Mouse (Mus musculus) forebrain, embryonic 10.5 days (tissue): ENCODE measurements around the gene Nt5c. TPM values are rescaled to one million over a fixed set of nuclear protein-coding genes. Genes with fewer than 3 reads are reported as not detected.
A peak's percentile ranks its signal among the peaks of the same experiment; 100 is the strongest.
"Not testable (repeated sequence)": the region's sequence is repeated elsewhere in the genome, so short reads cannot be mapped to it uniquely, and the experiment has no call there.

Experiments used
- DNase-seq: peaks from one replicate; pipeline ENCODE4 v3.0.0-alpha.2; 2017; ENCODE audit warnings: low spot score; ENCODE audit errors: extremely low spot score
- H3K27ac ChIP-seq: fragments of 300-500 bp; sonication (generic); 2 replicates; pipeline ENCODE4 v1.5.1; 2016; ENCODE audit warnings: mild to moderate bottlenecking
- H3K27me3 ChIP-seq: fragments of 300-500 bp; sonication (generic); 2 replicates; pipeline ENCODE4 v1.6.1; 2016; ENCODE audit warnings: mild to moderate bottlenecking; ENCODE audit not compliant: poor library complexity, severe bottlenecking
- H3K36me3 ChIP-seq: fragments of 300-500 bp; sonication (generic); replicated peaks from 2 replicates; pipeline ENCODE4 v1.6.1; 2016; ENCODE audit warnings: mild to moderate bottlenecking, moderate library complexity
- H3K4me1 ChIP-seq: fragments of 300-500 bp; sonication (generic); 2 replicates; pipeline ENCODE4 v1.6.1; 2016
- H3K4me3 ChIP-seq: fragments of 300-500 bp; sonication (generic); 2 replicates; pipeline ENCODE4 v1.5.1; 2016; ENCODE audit warnings: mild to moderate bottlenecking, moderate library complexity
- H3K9me3 ChIP-seq: fragments of 300-500 bp; sonication (generic); 2 replicates; pipeline ENCODE4 v1.6.1; 2016; ENCODE audit warnings: mild to moderate bottlenecking, moderate library complexity
- WGBS: fragments of 180-500 bp; shearing (Covaris S2); methylation state at CpG from one replicate; pipeline ENCODE4 v1.1.7; 2016; 5-methylcytosine and 5-hydroxymethylcytosine counted together
- polyA plus RNA-seq: library from polyadenylated mRNA; unstranded; fragments of >200 nt; fragmentation: Nextera tagmentation; extraction: Ambion mirVana; gene quantifications from 2 replicates; pipeline ENCODE4 v1.2.1, GENCODE M21; 2016

Nt5c gene
- polyA plus RNA-seq, 1 experiment from 2014 or later: 94.5 TPM

DNA sequence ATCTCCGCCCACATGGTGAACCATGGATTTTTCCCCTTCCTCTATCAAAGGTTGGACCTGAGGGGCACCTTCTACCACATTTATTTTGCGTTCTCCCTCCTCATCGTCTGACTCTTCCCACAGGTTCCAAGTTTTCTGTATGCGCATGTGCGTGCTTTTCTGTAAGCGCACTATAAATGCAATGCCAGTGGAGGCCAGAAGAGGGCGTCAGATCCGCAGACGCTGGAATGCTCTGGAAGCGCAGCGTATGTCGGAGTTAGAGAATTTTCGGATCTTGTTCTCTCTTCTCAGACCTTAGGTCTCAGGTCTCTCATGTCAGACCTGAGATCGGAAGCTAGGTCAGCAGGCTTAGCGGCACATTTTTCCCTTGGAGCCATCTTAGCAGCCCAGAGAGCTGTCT is 36.0 kb downstream of the Nt5c start:
- 84% methylated on average over 15 of the region's 15 CpGs for WGBS
- no peaks in the 10 kb centered on the region for H3K27me3 ChIP-seq
- H3K4me3 ChIP-seq: no peak overlapping the region
- DNase-seq: no peak
- peaks cover 14% of the 10 kb centered on the region for H3K4me1 ChIP-seq
- H3K36me3 ChIP-seq: no peaks in the 10 kb centered on the region
- H3K9me3 ChIP-seq: 0 out of 2 replicates have a peak, but pooled peaks cover 7% of the 10 kb centered on the region
- no peak overlapping the region for H3K27ac ChIP-seq

DNA sequence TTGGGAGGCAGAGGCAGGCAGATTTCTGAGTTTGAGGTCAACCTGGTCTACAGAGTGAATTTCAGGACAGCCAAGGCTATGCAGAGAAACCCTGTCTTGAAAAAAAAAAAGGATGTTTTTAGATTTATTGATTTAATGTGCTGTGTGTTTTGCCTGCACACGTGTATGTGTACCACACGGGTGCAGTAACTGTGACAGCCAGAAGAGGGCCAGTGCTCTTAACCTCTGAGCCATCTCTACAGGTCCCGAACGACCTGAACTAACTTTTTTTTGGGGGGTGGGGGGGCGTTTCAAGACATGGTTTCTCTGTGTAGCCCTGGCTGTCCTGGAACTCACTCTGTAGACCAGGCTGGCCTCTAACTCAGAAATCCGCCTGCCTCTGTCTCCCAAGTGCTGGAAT is 36.8 kb downstream of the Nt5c start:
- not testable (repeated sequence) for H3K27ac ChIP-seq, H3K27me3 ChIP-seq, DNase-seq, H3K4me3 ChIP-seq, H3K36me3 ChIP-seq, H3K9me3 ChIP-seq
- H3K4me1 ChIP-seq: peaks cover 14% of the 10 kb centered on the region
- WGBS: 85% methylated on average over 6 of the region's 6 CpGs

DNA sequence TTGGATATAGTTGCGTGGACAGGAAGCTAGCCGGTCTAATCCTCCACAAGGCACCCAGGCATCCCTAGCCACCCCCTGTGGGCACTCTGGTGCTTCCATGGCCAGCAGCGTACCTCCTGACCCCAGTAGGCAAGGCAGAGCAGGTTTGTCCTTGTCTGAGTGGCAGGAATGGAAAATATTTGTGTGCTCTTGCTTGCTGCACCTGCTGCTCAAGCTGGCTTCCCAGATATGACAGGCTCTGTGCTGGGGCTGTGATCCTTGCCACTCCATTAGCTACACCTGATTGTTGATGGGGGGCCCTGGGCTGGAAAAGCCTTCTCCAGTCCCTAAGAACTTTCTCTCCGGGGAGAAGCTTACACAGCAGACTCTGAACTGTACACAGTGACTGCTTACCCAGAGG is 38.4 kb downstream of the Nt5c start:
- DNase-seq: no peak
- Histone ChIP-seq H3K27ac (no peak overlapping the region), H3K4me3 (no peak overlapping the region), H3K9me3 (0 out of 2 replicates have a peak, but pooled peaks cover 7% of the 10 kb centered on the region), H3K4me1 (peaks cover 29% of the 10 kb centered on the region), H3K27me3 (no peaks in the 10 kb centered on the region), H3K36me3 (no peaks in the 10 kb centered on the region)
- 72% methylated on average over 4 of the region's 4 CpGs for WGBS

DNA sequence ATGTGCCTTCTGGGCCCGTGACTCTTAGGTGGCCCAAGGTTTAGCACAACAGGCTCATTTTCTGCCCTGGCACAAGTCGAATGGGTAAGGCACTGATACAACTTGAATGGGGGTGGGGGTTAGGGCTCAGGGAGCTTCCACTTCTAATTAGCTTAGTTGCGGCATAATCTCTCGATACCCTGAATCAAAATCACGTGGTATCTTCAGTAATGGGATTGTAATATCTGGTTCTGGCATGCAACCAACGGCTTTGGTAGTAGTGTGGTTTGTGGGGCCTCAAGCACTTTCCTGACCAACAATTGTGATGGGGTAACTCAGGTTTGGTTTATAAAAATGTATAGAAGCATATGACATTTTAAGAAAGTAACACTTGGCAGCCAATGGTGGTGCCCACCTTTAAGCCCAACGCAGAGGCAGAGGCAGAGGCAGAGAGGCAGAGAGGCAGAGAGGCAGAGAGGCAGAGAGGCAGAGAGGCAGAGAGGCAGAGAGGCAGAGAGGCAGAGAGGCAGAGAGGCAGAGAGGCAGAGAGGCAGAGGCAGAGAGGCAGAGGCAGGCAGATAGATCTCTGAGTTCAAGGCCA is 39.3 kb downstream of the Nt5c start:
- Histone ChIP-seq H3K36me3 (no peaks in the 10 kb centered on the region), H3K4me1 (peaks cover 29% of the 10 kb centered on the region), H3K27ac (no peak overlapping the region), H3K4me3 (no peak overlapping the region), H3K27me3 (no peaks in the 10 kb centered on the region), H3K9me3 (0 out of 2 replicates have a peak, but pooled peaks cover 7% of the 10 kb centered on the region)
- no peak for DNase-seq
- WGBS: 87% methylated on average over 7 of the region's 7 CpGs

DNA sequence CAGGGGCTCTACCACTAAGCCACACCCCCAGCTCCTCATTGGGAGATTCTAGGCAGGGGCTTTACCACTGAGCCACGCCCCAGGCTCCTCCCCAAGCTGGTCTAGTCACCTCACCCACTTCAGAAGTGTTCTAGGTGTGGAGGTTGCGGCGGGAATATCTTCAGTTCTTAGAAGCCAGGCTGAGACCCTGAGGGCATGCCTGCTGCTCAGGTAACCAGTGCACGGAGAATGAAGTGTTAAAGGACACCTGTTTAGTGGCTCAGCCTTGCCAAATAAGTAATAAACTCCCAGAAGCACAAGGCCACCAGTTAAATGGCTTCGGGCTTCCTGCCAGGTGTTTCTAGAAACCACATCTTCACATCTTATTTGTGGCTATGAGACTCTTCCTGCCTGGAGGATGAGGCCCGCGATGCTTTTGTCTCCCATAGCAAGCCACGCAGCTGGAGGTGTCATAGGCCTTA is 39.9 kb downstream of the Nt5c start:
- Histone ChIP-seq H3K27me3 (0 out of 2 replicates have a peak, but pooled peaks cover under 1% of the 10 kb centered on the region), H3K4me1 (peaks cover 29% of the 10 kb centered on the region), H3K36me3 (no peaks in the 10 kb centered on the region), H3K4me3 (no peak overlapping the region), H3K27ac (no peak overlapping the region), H3K9me3 (0 out of 2 replicates have a peak, but pooled peaks cover 7% of the 10 kb centered on the region)
- WGBS: 91% methylated on average over 8 of the region's 8 CpGs
- DNase-seq: no peak

DNA sequence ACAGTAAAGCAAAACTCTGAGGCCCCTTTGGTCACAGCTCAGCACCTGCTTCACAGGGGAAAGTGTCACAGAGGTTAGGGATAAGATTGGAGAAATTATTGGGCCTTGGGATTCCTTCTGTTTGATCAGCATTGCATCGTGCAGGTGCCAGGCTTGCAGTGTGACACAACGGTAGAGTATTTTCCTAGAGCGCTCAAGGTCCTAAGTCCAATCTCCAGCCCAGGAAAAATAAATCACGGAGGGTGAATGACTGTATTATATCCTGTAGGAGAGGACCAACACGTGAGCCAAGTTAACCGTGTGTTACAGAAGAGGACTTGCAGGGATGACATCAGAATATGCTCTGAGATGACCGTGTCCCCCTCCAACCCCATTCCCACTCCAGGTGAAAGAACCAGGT is 41.5 kb downstream of the Nt5c start:
- Histone ChIP-seq H3K4me3 (no peak overlapping the region), H3K27me3 (peaks cover 9% of the 10 kb centered on the region; the same call in 1 of the 2 replicates), H3K4me1 (peaks cover 33% of the 10 kb centered on the region), H3K27ac (no peak overlapping the region), H3K9me3 (0 out of 2 replicates have a peak, but pooled peaks cover 5% of the 10 kb centered on the region), H3K36me3 (no peaks in the 10 kb centered on the region)
- no peak for DNase-seq
- WGBS: 92% methylated on average over 7 of the region's 7 CpGs

DNA sequence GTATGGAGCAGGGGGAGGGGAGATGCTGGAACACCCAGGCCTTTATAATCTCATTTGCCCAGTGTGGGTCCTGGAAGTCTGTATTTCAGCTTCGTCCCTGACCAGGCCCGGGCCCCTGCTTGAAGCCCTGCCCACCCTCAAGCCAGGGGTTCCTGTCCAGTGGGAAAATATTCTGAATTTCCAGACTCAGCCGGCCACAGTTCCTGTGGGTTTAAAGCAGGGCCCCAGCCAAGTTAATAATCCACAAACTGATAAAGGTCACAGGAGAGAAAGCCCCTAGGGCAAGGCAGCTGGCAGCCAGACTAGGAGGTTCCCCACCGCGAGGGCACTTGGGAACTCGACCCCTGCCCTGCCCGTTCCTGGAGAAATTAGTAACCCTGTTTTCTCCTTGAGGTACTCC is 42.7 kb downstream of the Nt5c start:
- Histone ChIP-seq H3K36me3 (no peaks in the 10 kb centered on the region), H3K9me3 (no peaks in the 10 kb centered on the region), H3K4me3 (no peak overlapping the region), H3K4me1 (peaks cover 33% of the 10 kb centered on the region), H3K27me3 (peaks cover 9% of the 10 kb centered on the region; the same call in 1 of the 2 replicates), H3K27ac (0 out of 2 replicates have a peak overlapping the region, but pooled peaks have one; percentile 26)
- WGBS: 59% methylated on average over 7 of the region's 7 CpGs
- no peak for DNase-seq

DNA sequence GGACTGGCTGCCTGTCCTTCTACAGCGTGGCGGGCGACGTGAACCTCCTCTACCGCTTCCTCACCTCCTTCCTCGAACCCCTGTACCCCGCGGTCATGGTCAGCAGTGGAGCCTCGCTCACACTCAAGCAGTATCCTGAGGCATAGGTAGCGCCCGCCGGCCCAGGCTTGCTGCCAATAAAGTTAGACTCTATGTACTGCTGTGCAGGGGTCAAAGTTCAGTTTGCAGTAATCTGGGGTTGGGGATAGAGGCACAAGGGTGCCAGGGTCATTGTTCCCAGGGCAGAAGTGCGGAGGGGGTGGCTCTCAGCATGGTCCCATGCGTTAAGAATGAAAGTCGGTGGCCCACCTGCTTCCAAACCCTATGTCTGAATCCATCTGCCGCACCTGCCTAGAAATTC is 43.6 kb downstream of the Nt5c start:
- DNase-seq: no peak
- Histone ChIP-seq H3K27me3 (peaks cover 9% of the 10 kb centered on the region; the same call in 1 of the 2 replicates), H3K4me1 (peaks cover 33% of the 10 kb centered on the region), H3K36me3 (no peaks in the 10 kb centered on the region), H3K27ac (0 out of 2 replicates have a peak overlapping the region, but pooled peaks have one; percentile 16), H3K9me3 (no peaks in the 10 kb centered on the region), H3K4me3 (no peak overlapping the region)
- WGBS: 89% methylated on average over 16 of the region's 16 CpGs

DNA sequence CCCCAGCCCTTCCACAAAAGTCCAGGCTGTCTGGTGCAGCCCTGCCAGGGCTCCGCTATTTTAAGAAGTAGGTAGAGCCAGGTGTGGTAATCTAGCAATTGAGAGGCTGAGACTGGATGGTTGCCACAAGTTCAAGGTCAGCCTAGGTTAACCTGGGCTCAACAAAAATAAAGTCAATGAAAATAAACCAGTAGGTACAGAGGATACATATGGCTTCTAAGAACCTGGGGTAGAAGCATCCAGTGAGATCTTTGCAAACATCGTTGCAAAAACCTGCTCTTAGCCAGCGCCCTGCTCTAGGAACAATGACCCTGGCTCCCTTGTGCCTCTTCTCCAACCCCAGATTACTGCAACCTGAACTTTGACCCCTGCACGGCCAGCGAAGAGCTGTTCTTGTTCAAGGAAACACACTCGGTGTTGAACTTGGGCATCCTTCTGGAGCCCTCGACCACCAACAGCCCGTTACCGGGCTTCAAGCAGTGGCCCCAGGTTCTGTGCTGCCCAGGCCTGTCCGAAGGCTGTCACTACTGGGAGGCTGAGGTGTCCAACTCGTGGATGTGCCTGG is 44.3 kb downstream of the Nt5c start:
- Histone ChIP-seq H3K9me3 (no peaks in the 10 kb centered on the region), H3K27ac (0 out of 2 replicates have a peak overlapping the region, but pooled peaks have one; percentile 16), H3K36me3 (no peaks in the 10 kb centered on the region), H3K4me1 (peaks cover 33% of the 10 kb centered on the region), H3K4me3 (no peak overlapping the region), H3K27me3 (peaks cover 9% of the 10 kb centered on the region; the same call in 1 of the 2 replicates)
- 91% methylated on average over 11 of the region's 11 CpGs for WGBS
- DNase-seq: no peak

DNA sequence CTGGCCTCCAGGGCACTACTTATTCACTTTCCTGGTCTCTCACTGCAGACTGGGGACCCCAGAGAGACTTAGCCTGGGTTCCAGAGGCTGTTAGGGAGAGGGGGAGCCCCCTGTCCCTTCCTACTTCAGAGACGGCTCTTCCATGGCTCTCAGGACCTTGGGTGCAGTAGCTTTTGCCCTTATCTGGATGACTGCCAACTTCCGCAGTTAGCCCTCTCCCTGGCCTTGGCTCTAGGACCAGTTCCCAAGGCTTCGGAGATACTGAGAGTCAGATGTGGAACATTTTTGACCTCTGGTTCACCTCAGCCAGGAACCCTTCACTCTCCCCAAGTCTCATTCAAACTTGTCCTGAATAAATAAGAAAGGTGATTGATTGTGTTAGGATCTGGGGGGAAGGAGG is 44.8 kb downstream of the Nt5c start:
- Histone ChIP-seq H3K4me3 (no peak overlapping the region), H3K4me1 (peaks cover 33% of the 10 kb centered on the region), H3K36me3 (no peaks in the 10 kb centered on the region), H3K9me3 (no peaks in the 10 kb centered on the region), H3K27me3 (peaks cover 9% of the 10 kb centered on the region; the same call in 1 of the 2 replicates), H3K27ac (no peak overlapping the region)
- DNase-seq: no peak
- 93% methylated on average over 3 of the region's 3 CpGs for WGBS

DNA sequence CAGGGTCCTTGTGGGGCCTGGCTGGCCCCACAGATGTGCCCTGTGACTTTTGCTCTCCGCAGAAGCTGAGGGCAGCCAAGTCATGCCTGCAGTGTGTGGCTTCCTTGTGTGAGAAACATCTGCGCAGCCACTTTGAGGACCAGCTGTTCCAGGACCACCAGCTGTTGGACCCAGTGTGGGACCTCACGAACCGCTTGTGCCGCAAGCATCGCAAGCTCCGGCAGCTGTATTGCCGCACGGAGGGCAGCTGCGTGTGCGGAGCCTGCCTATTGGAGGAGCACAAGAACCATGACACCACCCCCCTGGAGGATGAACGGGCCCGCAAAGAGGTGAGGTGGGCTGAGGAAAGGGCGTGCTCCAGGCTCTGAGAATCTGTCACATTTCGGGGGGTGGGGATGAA is 50.2 kb downstream of the Nt5c start:
- Histone ChIP-seq H3K4me1 (peaks cover 13% of the 10 kb centered on the region), H3K27me3 (peaks cover 14% of the 10 kb centered on the region; the same call in 1 of the 2 replicates), H3K4me3 (no peak overlapping the region), H3K36me3 (no peaks in the 10 kb centered on the region), H3K9me3 (peaks cover 7% of the 10 kb centered on the region; the same call in 1 of the 2 replicates), H3K27ac (no peak overlapping the region; the same call in 1 of the 2 replicates)
- DNase-seq: no peak
- WGBS: 53% methylated on average over 15 of the region's 15 CpGs
